Mouse (Mus musculus) limb, embryonic 14.5 days (tissue): ENCODE results near the gene Rasal1. TPM values are rescaled to one million over a fixed set of nuclear protein-coding genes. Genes with fewer than 3 reads are reported as not detected.

Experiments used
- ATAC-seq: fragments of 200-750 bp; cut with Nextera tagmentation; 2 replicates; pipeline ENCODE4 v1.8.0; 2017; ENCODE audit warnings: low read depth, moderate number of reproducible peaks, moderate TSS enrichment; ENCODE audit not compliant: low FRiP score
- DNase-seq: peaks from one replicate; pipeline ENCODE4 v3.0.0-alpha.2; 2015; ENCODE audit warnings: low spot score
- H3K27ac ChIP-seq: fragments of 300-500 bp; sonication (generic); replicated peaks from 2 replicates; pipeline ENCODE4 v1.5.1; 2014; ENCODE audit warnings: low read depth, mild to moderate bottlenecking, low read length, moderate library complexity, mixed read lengths
- H3K27me3 ChIP-seq: fragments of 300-500 bp; sonication (generic); 2 replicates; pipeline ENCODE4 v1.6.1; 2014; ENCODE audit warnings: low read length, mixed read lengths; ENCODE audit not compliant: control insufficient read depth, insufficient read depth
- H3K36me3 ChIP-seq: fragments of 300-500 bp; sonication (generic); 2 replicates; pipeline ENCODE4 v1.6.1; 2014; ENCODE audit warnings: mild to moderate bottlenecking, low read length, moderate library complexity, mixed read lengths; ENCODE audit not compliant: control insufficient read depth, insufficient read depth
- H3K4me1 ChIP-seq: fragments of 300-500 bp; sonication (generic); 2 replicates; pipeline ENCODE4 v1.6.1; 2014; ENCODE audit warnings: antibody characterized with exemption, low read length, mixed read lengths; ENCODE audit not compliant: control insufficient read depth, insufficient read depth
- H3K4me2 ChIP-seq: fragments of 300-500 bp; sonication (generic); replicated peaks from 2 replicates; pipeline ENCODE4 v1.6.1; 2014; ENCODE audit warnings: low read depth, mild to moderate bottlenecking, low read length, moderate library complexity; ENCODE audit not compliant: severe bottlenecking
- H3K4me3 ChIP-seq: fragments of 300-500 bp; sonication (generic); replicated peaks from 2 replicates; pipeline ENCODE4 v1.5.1; 2014; ENCODE audit warnings: low read length
- H3K9ac ChIP-seq: fragments of 300-500 bp; sonication (generic); 2 replicates; pipeline ENCODE4 v1.6.1; 2014; ENCODE audit warnings: mild to moderate bottlenecking, low read depth, low read length, moderate library complexity; ENCODE audit not compliant: severe bottlenecking
- H3K9me3 ChIP-seq: fragments of 300-500 bp; sonication (generic); 2 replicates; pipeline ENCODE4 v1.6.1; 2016; ENCODE audit warnings: low read length; ENCODE audit not compliant: control insufficient read depth
- POLR2A ChIP-seq: fragments of 200-500 bp; IDR thresholded peaks from 2 replicates; pipeline ENCODE4 v1.8.0; 2012; ENCODE audit warnings: inconsistent platforms, mild to moderate bottlenecking, moderate library complexity, borderline replicate concordance; ENCODE audit not compliant: insufficient read depth, insufficient read length; ENCODE audit errors: extremely low read depth
- WGBS: fragments of 180-500 bp; shearing (Covaris S2); extraction: QIAGEN DNeasy Blood & Tissue Kit; methylation state at CpG from one replicate; pipeline ENCODE4 v1.1.7; 2014; 5-methylcytosine and 5-hydroxymethylcytosine counted together
- polyA plus RNA-seq, 2 experiments: library from polyadenylated mRNA; depleted of rRNA in 1 of 2; stranded (reverse) in 1 of 2; unstranded in 1 of 2; fragments of >200 nt; fragmentation: Nextera tagmentation in 1 of 2; extraction: Ambion mirVana in 1 of 2; gene quantifications; 2 replicates each; pipeline versions ENCODE4 v1.2.1 to v1.2.3; 2012 to 2014

Gene Rasal1
- polyA plus RNA-seq, 2 experiments, result 0.19 to 1.0 TPM

- WGBS, result 85% methylated on average over 16 of the region's 16 CpGs
- no peak for TF ChIP-seq POLR2A
- H3K36me3 ChIP-seq, result 0 out of 2 replicates have a peak, but pooled peaks cover 10% of the 10 kb centered on the region
- no peak overlapping the region for H3K4me3 ChIP-seq
- DNase-seq, result no peak
- H3K9ac ChIP-seq, result no peak overlapping the region
- H3K9me3 ChIP-seq, result no peaks in the 10 kb centered on the region
- no peak for ATAC-seq
- H3K27me3 ChIP-seq, result no peaks in the 10 kb centered on the region
- no peak overlapping the region for H3K27ac ChIP-seq
- H3K4me2 ChIP-seq, result no peak overlapping the region
- H3K4me1 ChIP-seq, result peaks cover 13% of the 10 kb centered on the region
These were observed 39.3 kb upstream of the Rasal1 start for GRCm38 (mm10) chr5:120609246-120609775.

DNA sequence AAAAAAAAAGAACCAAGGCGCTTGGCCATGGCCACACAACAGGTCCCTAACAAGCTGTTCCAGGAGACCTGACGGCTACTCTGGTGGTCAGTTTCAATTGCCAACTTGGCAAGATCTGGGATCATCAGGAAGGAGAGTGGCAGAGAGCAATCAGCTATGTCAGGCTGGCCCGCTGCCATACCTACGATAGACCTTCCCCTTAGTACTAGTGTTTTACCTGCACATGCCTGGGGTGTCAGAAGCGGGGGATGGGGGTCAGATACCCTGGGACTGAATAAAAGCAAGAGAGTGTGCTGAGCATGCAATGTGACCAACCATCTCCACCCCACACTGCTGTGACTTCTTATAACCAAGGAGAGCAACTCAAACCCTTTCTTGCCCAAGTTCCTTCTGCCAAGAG is 37.7 kb upstream of the Rasal1 start:
- Histone ChIP-seq H3K9me3 (peaks cover 1% of the 10 kb centered on the region; the same call in 1 of the 2 replicates), H3K27ac (no peak overlapping the region), H3K4me2 (peak overlapping the region; percentile 75), H3K4me3 (no peak overlapping the region), H3K27me3 (no peaks in the 10 kb centered on the region), H3K36me3 (0 out of 2 replicates have a peak, but pooled peaks cover 10% of the 10 kb centered on the region), H3K4me1 (peaks cover 13% of the 10 kb centered on the region), H3K9ac (no peak overlapping the region)
- TF ChIP-seq POLR2A, result no peak
- WGBS, result 97% methylated on average over 5 of the region's 5 CpGs
- ATAC-seq, result no peak
- DNase-seq, result no peak

- Histone ChIP-seq H3K27ac (no peak overlapping the region), H3K4me1 (peaks cover 13% of the 10 kb centered on the region), H3K36me3 (0 out of 2 replicates have a peak, but pooled peaks cover 10% of the 10 kb centered on the region), H3K4me2 (peak overlapping the region; percentile 75), H3K9me3 (peaks cover 3% of the 10 kb centered on the region; the same call in 1 of the 2 replicates), H3K4me3 (peak overlapping the region; percentile 58), H3K9ac (peak overlapping the region; percentile 59), H3K27me3 (no peaks in the 10 kb centered on the region)
- no peak for DNase-seq
- no peak for TF ChIP-seq POLR2A
- ATAC-seq, result no peak
- WGBS, result 53% methylated on average over 8 of the region's 8 CpGs
These were observed 37.2 kb upstream of the Rasal1 start for GRCm38 (mm10) chr5:120611416-120611815.

- Histone ChIP-seq H3K27ac (peak within 1 kb of the TSS; percentile 84), H3K36me3 (peaks cover 17% of the 10 kb centered on the region), H3K27me3 (no peaks in the 10 kb centered on the region), H3K4me2 (peak within 1 kb of the TSS; percentile 75), H3K9me3 (peaks cover 3% of the 10 kb centered on the region; the same call in 1 of the 2 replicates), H3K4me1 (peaks cover 13% of the 10 kb centered on the region), H3K4me3 (peak within 1 kb of the TSS; percentile 58), H3K9ac (peak within 1 kb of the TSS; percentile 59)
- ATAC-seq (peak; percentile 88), DNase-seq (peak; percentile 97)
- no peak for TF ChIP-seq POLR2A
- WGBS, result under 1% methylated on average over 22 of the region's 22 CpGs
These were observed 36.2 kb upstream of the Rasal1 start, which contains the start of the genes Rita1 and Ddx54 for GRCm38 (mm10) chr5:120612442-120612821. Gene Rita1, minus strand, starts transcription at chr5:120612589. Gene Ddx54, plus strand, starts transcription at chr5:120612739.

DNA sequence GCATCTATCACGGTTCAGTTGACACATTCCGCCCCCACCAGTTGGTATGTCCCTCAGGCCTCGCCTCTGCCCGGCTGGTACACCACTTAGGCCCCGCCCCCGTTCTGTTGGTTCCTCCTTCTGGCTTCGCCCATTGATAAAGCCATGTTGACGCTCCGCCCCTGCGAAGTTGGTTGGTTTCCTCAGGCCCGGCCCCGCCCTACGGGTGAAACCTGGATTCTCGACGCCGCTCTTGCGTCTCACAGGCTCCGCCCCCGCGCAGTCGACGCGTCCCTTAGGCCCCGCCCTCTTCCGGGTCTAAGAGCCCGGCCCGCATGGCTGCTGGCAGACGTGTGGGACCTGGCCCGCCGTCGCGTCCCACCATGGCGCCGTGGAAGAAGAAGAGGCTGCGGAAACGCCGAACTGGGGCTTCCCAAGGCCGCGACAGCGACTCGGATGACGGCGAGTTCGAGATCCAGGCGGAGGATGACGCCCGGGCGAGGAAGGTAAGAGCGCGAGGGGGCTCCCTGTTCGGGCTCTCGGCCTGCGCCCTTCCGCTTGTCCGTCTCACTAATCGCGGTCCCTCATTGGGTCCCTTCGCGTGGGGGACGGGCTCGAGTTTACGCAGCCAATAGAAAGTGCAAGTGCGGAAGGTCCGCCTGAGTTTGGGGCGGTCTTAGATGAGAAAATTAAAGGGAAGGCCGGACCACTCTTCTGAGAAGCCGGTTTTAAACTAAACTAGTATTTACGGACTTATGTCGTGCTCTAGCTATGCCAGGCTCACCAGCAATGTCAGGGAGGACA is 35.6 kb upstream of the Rasal1 start:
- TF ChIP-seq POLR2A, result peak; percentile 88; the same call in 1 of the 2 replicates
- under 1% methylated on average over 59 of the region's 69 CpGs for WGBS

More for the DNA sequence above, 35.6 kb upstream of the Rasal1 start:
- H3K4me3 ChIP-seq, result peak overlapping the region; percentile 58
- H3K9ac ChIP-seq, result peak overlapping the region; percentile 59
- H3K27me3 ChIP-seq, result no peaks in the 10 kb centered on the region
- H3K4me1 ChIP-seq, result peaks cover 13% of the 10 kb centered on the region
- peaks cover 22% of the 10 kb centered on the region for H3K36me3 ChIP-seq
- peak overlapping the region; percentile 75 for H3K4me2 ChIP-seq
- H3K9me3 ChIP-seq, result peaks cover 3% of the 10 kb centered on the region; the same call in 1 of the 2 replicates
- peak; percentile 100 for DNase-seq
- ATAC-seq, result peak; percentile 93
- peak overlapping the region; percentile 84 for H3K27ac ChIP-seq
